Mouse (Mus musculus): ENCODE results near the gene Tmem238.
"Not testable (repeated sequence)": the region's sequence is repeated elsewhere in the genome, so short reads cannot be mapped to it uniquely, and the experiment has no call there.

- TF ChIP-seq CTCF, POLR2A (IDR thresholded peaks at IDR 0.05; ENCODE audit: insufficient read depth, low read depth, low read length): not testable (repeated sequence)
These were observed 21.7 kb upstream of the Tmem238 start for GRCm38 (mm10) chr7:4811131-4811530.

Data from olfactory bulb, adult 2 months (tissue).